Mouse (Mus musculus) bone marrow, adult 2 months (tissue): ENCODE measurements at regions not wholly inside any gene's neighbourhood (a gene's known extent, or its start where the extent isn't known, plus 50 kb on each side); places are given as distances from the start of the nearest gene placed in this dataset.

ENCODE experiments used
- CTCF ChIP-seq: fragments of 200-500 bp; IDR thresholded peaks from 2 replicates; pipeline ENCODE4 v1.5.1; 2011; ENCODE audit warnings: low read length, control low read depth; ENCODE audit not compliant: control insufficient read depth, insufficient read depth
- POLR2A ChIP-seq: fragments of 200-500 bp; IDR thresholded peaks from 2 replicates; pipeline ENCODE4 v1.6.1; 2011; ENCODE audit warnings: low read depth, mild to moderate bottlenecking, control low read depth, low read length, borderline replicate concordance; ENCODE audit not compliant: control insufficient read depth

- no peak for TF ChIP-seq CTCF
- no peak for TF ChIP-seq POLR2A
These were observed 286.0 kb downstream of the Rapgef2 start for GRCm38 (mm10) chr3:79000293-79000692.
